Mouse (Mus musculus) MEL (cell line): Measurements from ENCODE around the gene Fgr. TPM values are rescaled to one million over a fixed set of nuclear protein-coding genes. Genes with fewer than 3 reads are reported as not detected.

Experiments
- DNase-seq: peaks from one replicate; pipeline ENCODE4 v3.0.0; 2011; ENCODE audit warnings: low read depth, low spot score
- H3K27ac ChIP-seq: 2 replicates; pipeline ENCODE4 v1.5.1; 2012; ENCODE audit warnings: low read depth, mild to moderate bottlenecking, control low read depth, low read length, moderate library complexity; ENCODE audit not compliant: control insufficient read depth
- H3K27me3 ChIP-seq, 2 experiments: fragments of 150-350 bp in 1 of 2; sonication (generic) in 1 of 2; 2 replicates each; pipeline ENCODE4 v1.6.1; 2012; ENCODE audit warnings: low read length in 2 of 2, mild to moderate bottlenecking in 2 of 2, improper control_type of control experiment in 1 of 2, moderate library complexity in 1 of 2; ENCODE audit not compliant: insufficient read depth in 2 of 2, control insufficient read depth in 1 of 2
- H3K36me3 ChIP-seq, 2 experiments: 2 replicates each; pipeline ENCODE4 v1.6.1; 2012 to 2014; ENCODE audit warnings: low read length in 2 of 2, improper control_type of control experiment in 1 of 2, inconsistent platforms in 1 of 2, mild to moderate bottlenecking in 1 of 2; ENCODE audit not compliant: insufficient read depth in 2 of 2, control insufficient read depth in 1 of 2
- H3K4me1 ChIP-seq, 2 experiments: fragments of 150-350 bp in 1 of 2; sonication (generic) in 1 of 2; 2 replicates each; pipeline ENCODE4 v1.6.1; 2012; ENCODE audit warnings: low read length in 2 of 2, improper control_type of control experiment in 1 of 2, mild to moderate bottlenecking in 1 of 2; ENCODE audit not compliant: insufficient read depth in 2 of 2, control insufficient read depth in 1 of 2
- H3K4me3 ChIP-seq, 2 experiments: fragments of 150-350 bp in 1 of 2; sonication (generic) in 1 of 2; 2 replicates each; pipeline ENCODE4 v1.5.1; 2012; ENCODE audit warnings: low read depth in 2 of 2, low read length in 2 of 2, mild to moderate bottlenecking in 2 of 2, moderate library complexity in 2 of 2, control low read depth in 1 of 2, improper control_type of control experiment in 1 of 2; ENCODE audit not compliant: control insufficient read depth in 1 of 2, insufficient read depth in 1 of 2
- H3K79me2 ChIP-seq: 2 replicates; pipeline ENCODE4 v1.6.1; 2012; ENCODE audit warnings: mild to moderate bottlenecking, low read length, moderate library complexity; ENCODE audit not compliant: control insufficient read depth, poor library complexity, insufficient read depth
- H3K9ac ChIP-seq: 2 replicates; pipeline ENCODE4 v1.6.1; 2012; ENCODE audit warnings: low read depth, mild to moderate bottlenecking, control low read depth, low read length, moderate library complexity; ENCODE audit not compliant: control insufficient read depth, poor library complexity, severe bottlenecking
- H3K9me3 ChIP-seq: fragments of 150-350 bp; sonication (generic); replicated peaks from 2 replicates; pipeline ENCODE4 v1.6.1; 2012; ENCODE audit warnings: mild to moderate bottlenecking, low read length, improper control_type of control experiment, moderate library complexity; ENCODE audit not compliant: insufficient read depth
- CHD2 ChIP-seq: IDR thresholded peaks from 2 replicates; pipeline ENCODE4 v1.6.1; 2011; ENCODE audit warnings: low read length, improper control_type of control experiment
- ELF1 ChIP-seq: IDR thresholded peaks from 2 replicates; pipeline ENCODE4 v1.6.1; 2014; ENCODE audit warnings: low read depth, mild to moderate bottlenecking, inconsistent platforms, low read length, improper control_type of control experiment, moderate library complexity
- EP300 ChIP-seq, 2 experiments: IDR thresholded peaks; 2 replicates each; pipeline ENCODE4 v1.6.1; 2011; ENCODE audit warnings: improper control_type of control experiment in 2 of 2, low read length in 2 of 2, low read depth in 1 of 2, mild to moderate bottlenecking in 1 of 2
- ETS1 ChIP-seq: IDR thresholded peaks from 2 replicates; pipeline ENCODE4 v1.6.1; 2012; ENCODE audit warnings: low read depth, mild to moderate bottlenecking, inconsistent platforms, low read length, improper control_type of control experiment, moderate library complexity
- GATA1 ChIP-seq: IDR thresholded peaks from 2 replicates; pipeline ENCODE4 v1.6.1; 2011; ENCODE audit warnings: low read depth, low read length, improper control_type of control experiment
- HCFC1 ChIP-seq: IDR thresholded peaks from 2 replicates; pipeline ENCODE4 v1.6.1; 2012; ENCODE audit warnings: low read depth, mild to moderate bottlenecking, inconsistent platforms, low read length, improper control_type of control experiment, moderate library complexity
- KAT2A ChIP-seq: conservative IDR thresholded peaks from 2 replicates; pipeline ENCODE4 v1.6.1; 2012; ENCODE audit warnings: low read depth, low read length, improper control_type of control experiment, inconsistent platforms
- NELFE ChIP-seq: IDR thresholded peaks from 2 replicates; pipeline ENCODE4 v1.6.1; 2011; ENCODE audit warnings: low read depth, low read length, improper control_type of control experiment
- NRF1 ChIP-seq: IDR thresholded peaks from 2 replicates; pipeline ENCODE4 v1.6.1; 2014; ENCODE audit warnings: low read depth, mild to moderate bottlenecking, inconsistent platforms, low read length, improper control_type of control experiment, moderate library complexity; ENCODE audit not compliant: poor library complexity, insufficient read depth, severe bottlenecking
- RAD21 ChIP-seq: IDR thresholded peaks from 2 replicates; pipeline ENCODE4 v1.6.1; 2011; ENCODE audit warnings: mild to moderate bottlenecking, low read depth, low read length, improper control_type of control experiment
- RCOR1 ChIP-seq: IDR thresholded peaks from 2 replicates; pipeline ENCODE4 v1.6.1; 2012; ENCODE audit warnings: low read depth, mild to moderate bottlenecking, inconsistent platforms, low read length, improper control_type of control experiment
- TBP ChIP-seq: IDR thresholded peaks from 2 replicates; pipeline ENCODE4 v1.8.0; 2011; ENCODE audit warnings: low read depth, low read length, improper control_type of control experiment
- TCF12 ChIP-seq: IDR thresholded peaks from 2 replicates; pipeline ENCODE4 v1.6.1; 2014; ENCODE audit warnings: low read depth, mild to moderate bottlenecking, inconsistent platforms, low read length, improper control_type of control experiment, moderate library complexity
- UBTF ChIP-seq: IDR thresholded peaks from 2 replicates; pipeline ENCODE4 v1.6.1; 2012; ENCODE audit warnings: low read depth, mild to moderate bottlenecking, inconsistent platforms, low read length, improper control_type of control experiment, moderate library complexity, borderline replicate concordance; ENCODE audit not compliant: insufficient read depth
- USF1 ChIP-seq: IDR thresholded peaks from 2 replicates; pipeline ENCODE4 v1.6.1; 2014; ENCODE audit warnings: low read depth, mild to moderate bottlenecking, inconsistent platforms, low read length, improper control_type of control experiment, moderate library complexity
- USF2 ChIP-seq, 2 experiments: IDR thresholded peaks; 2 replicates each; pipeline ENCODE4 v1.6.1; 2011 to 2012; ENCODE audit warnings: improper control_type of control experiment in 2 of 2, low read length in 2 of 2, borderline replicate concordance in 1 of 2, inconsistent platforms in 1 of 2, low read depth in 1 of 2, mild to moderate bottlenecking in 1 of 2; ENCODE audit not compliant: insufficient read depth in 1 of 2
- ZC3H11A ChIP-seq: IDR thresholded peaks from 2 replicates; pipeline ENCODE4 v1.6.1; 2012; ENCODE audit warnings: low read depth, mild to moderate bottlenecking, inconsistent platforms, low read length, improper control_type of control experiment
- ZKSCAN1 ChIP-seq: IDR thresholded peaks from 2 replicates; pipeline ENCODE4 v1.6.1; 2012; ENCODE audit warnings: low read depth, mild to moderate bottlenecking, inconsistent platforms, low read length, improper control_type of control experiment, moderate library complexity
- ZMIZ1 ChIP-seq: IDR thresholded peaks from 2 replicates; pipeline ENCODE4 v1.6.1; 2012; ENCODE audit warnings: low read depth, mild to moderate bottlenecking, inconsistent platforms, low read length, improper control_type of control experiment, moderate library complexity
- polyA plus RNA-seq, 2 experiments: library from polyadenylated mRNA; stranded (reverse) in 1 of 2; unstranded in 1 of 2; fragments of >175 nt in 1 of 2; fragments of >200 nt in 1 of 2; gene quantifications; 2 replicates each; pipeline versions ENCODE4 v1.2.1 to v1.2.4; 2012; ENCODE audit warnings: low replicate concordance in 2 of 2, low read depth in 1 of 2; ENCODE audit not compliant: insufficient read length in 2 of 2, insufficient read depth in 1 of 2, missing spikeins in 1 of 2
- total RNA-seq: library from RNA; depleted of rRNA; stranded (reverse); fragments of 300-350 nt; gene quantifications from 2 replicates; pipeline ENCODE4 v1.2.3, GENCODE M21; 2012

The Fgr gene
- total and polyA plus RNA-seq, 3 experiments: not detected

GRCm38 (mm10) chr4:133039116-133039819, 65.4 kb downstream of the Fgr start:
- Histone ChIP-seq H3K27ac (no peak overlapping the region), H3K36me3 (no peaks in the 10 kb centered on the region), H3K4me1 (0 out of 4 replicates have a peak, but pooled peaks cover 0 to 6% of the 10 kb centered on the region in 2 experiments), H3K79me2 (no peaks in the 10 kb centered on the region), H3K9ac (no peak overlapping the region), H3K27me3 (no peaks in the 10 kb centered on the region), H3K9me3 (no peaks in the 10 kb centered on the region), H3K4me3 (no peak overlapping the region)
- no peak for DNase-seq
- TF ChIP-seq GATA1 (no peak), UBTF (no peak), USF2 (IDR thresholded peaks at IDR 0.05; ENCODE audit: borderline replicate concordance in 1 of 2, insufficient read depth in 1 of 2, low read depth in 1 of 2, low read length in 2 of 2) (no peak), ZMIZ1 (no peak), NRF1 (no peak)

DNA sequence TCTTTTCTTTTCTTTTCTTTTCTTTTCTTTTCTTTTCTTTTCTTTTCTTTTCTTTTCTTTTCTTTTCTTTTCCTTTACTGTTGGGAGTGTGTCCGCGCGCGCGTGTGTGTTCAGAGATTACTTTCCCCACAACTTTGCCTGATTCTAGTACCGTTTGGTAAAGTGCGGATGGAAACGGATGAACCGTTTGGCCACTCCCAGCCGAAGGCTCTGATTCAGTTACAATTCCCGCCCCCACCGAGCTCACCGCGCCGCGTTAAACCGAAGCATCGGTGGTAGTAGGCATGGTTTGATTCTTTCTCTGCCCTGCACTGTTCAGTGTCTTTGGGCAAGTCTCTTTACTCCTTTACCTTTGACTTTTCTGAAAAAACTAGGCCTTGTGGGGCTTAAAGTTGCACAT, 65.9 kb downstream of the Fgr start:
- DNase-seq: no peak
- Histone ChIP-seq H3K27ac (no peak overlapping the region), H3K9ac (no peak overlapping the region), H3K36me3 (no peaks in the 10 kb centered on the region), H3K27me3 (no peaks in the 10 kb centered on the region), H3K9me3 (no peaks in the 10 kb centered on the region), H3K4me1 (0 out of 4 replicates have a peak, but pooled peaks cover 0 to 6% of the 10 kb centered on the region in 2 experiments), H3K79me2 (no peaks in the 10 kb centered on the region), H3K4me3 (no peak overlapping the region)
- TF ChIP-seq EP300 (IDR thresholded peaks at IDR 0.05; ENCODE audit: low read depth in 1 of 2, low read length in 2 of 2): no peak

GRCm38 (mm10) chr4:133040241-133040904, 66.5 kb downstream of the Fgr start:
- TF ChIP-seq ZC3H11A: no peak
- TF ChIP-seq TCF12: no peak
- TF ChIP-seq GATA1: no peak
- no peak for TF ChIP-seq ETS1
- no peak for TF ChIP-seq CHD2
- no peak for TF ChIP-seq KAT2A
- no peak for TF ChIP-seq ELF1
- no peak for TF ChIP-seq RAD21
- TF ChIP-seq HCFC1: no peak
- TF ChIP-seq RCOR1: no peak
- TF ChIP-seq NELFE: no peak
- no peak for TF ChIP-seq TBP
- no peak for TF ChIP-seq USF2 (IDR thresholded peaks at IDR 0.05; ENCODE audit: borderline replicate concordance in 1 of 2, insufficient read depth in 1 of 2, low read depth in 1 of 2, low read length in 2 of 2)
- TF ChIP-seq USF1: no peak
- no peak for TF ChIP-seq NRF1
- no peak for TF ChIP-seq ZKSCAN1
- no peak overlapping the region for H3K9ac ChIP-seq
- H3K9me3 ChIP-seq: no peaks in the 10 kb centered on the region
- no peaks in the 10 kb centered on the region for H3K79me2 ChIP-seq
- DNase-seq: no peak
- no peaks in the 10 kb centered on the region for H3K27me3 ChIP-seq
- H3K36me3 ChIP-seq: peaks cover 0 to 2% of the 10 kb centered on the region in 2 experiments; a peak in 1 of 4 replicates
- H3K4me1 ChIP-seq: peaks cover 3 to 6% of the 10 kb centered on the region in 2 experiments; a peak in 1 of 4 replicates
- no peak overlapping the region for H3K27ac ChIP-seq
- H3K4me3 ChIP-seq: no peak overlapping the region
